Mouse (Mus musculus) bone marrow macrophage, adult 2 months (primary cell): ENCODE measurements around the gene Sufu.

ENCODE experiments used
- CTCF ChIP-seq: IDR thresholded peaks from 2 replicates; pipeline ENCODE4 v1.5.1; 2012; ENCODE audit warnings: low read depth, mild to moderate bottlenecking, low read length, moderate library complexity
- POLR2A ChIP-seq: IDR thresholded peaks from 2 replicates; pipeline ENCODE4 v1.6.1; 2012; ENCODE audit warnings: mild to moderate bottlenecking, low read depth, low read length, borderline replicate concordance

DNA sequence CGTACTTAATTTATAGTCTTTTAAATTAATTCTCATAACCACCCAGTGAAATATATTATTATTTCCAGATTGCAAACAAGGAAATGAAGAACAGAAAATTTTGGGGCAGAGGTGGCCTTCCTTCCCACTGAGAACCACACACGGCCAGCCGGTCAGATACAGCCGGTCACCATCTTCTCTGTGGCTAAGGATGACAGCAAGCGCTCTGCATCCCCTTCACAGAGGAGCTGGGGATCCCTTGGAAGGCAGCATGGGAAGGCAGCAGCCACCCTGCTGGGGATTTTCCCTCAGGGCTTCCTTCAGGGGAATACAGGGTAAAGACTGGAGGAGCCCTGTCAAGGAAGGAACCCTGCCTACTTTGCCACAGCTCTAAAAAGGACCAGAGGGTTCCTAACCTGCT is 136.8 kb downstream of the Sufu start:
- TF ChIP-seq CTCF (no peak), POLR2A (no peak)
